Comparison of ENCODE assay signal across 16 mouse cellular contexts in genomic region chr3:135602731-135603130, GRCm38 (mm10).
A peak's percentile ranks its signal among the peaks of the same experiment; 100 is the strongest.
DNase-seq lines count a peak whose midpoint lies in the region; ATAC-seq and TF ChIP-seq lines count a peak whose summit lies in the region.
"Had no signal": no experiment of that assay in that cellular context is flagged by ENCODE, and none has a peak within 500 bp of the region (broad histone marks: within the 10 kb centered on the region; RNA-seq: fewer than 3 reads in every experiment).

No protein-coding gene starts in this region.

- no peak overlapping the region for H3K4me2 ChIP-seq in heart, postnatal 0 days (ENCODE audit: low read depth, low read length)
- H3K4me2 ChIP-seq in liver, embryonic 16.5 days (ENCODE audit: low read depth, low read length) = no peak overlapping the region
- no peak overlapping the region for H3K4me2 ChIP-seq in hindbrain, embryonic 11.5 days (replicated peaks; ENCODE audit: low read depth, low read length)
- H3K4me2 ChIP-seq: limb, embryonic 13.5 days; lung, embryonic 15.5 days had no signal

- peak; percentile 17; the same call in 1 of the 2 replicates for ATAC-seq in heart, postnatal 0 days (ENCODE audit: insufficient read depth, low read depth)
- peak; percentile 40 for ATAC-seq in CD4-positive, CD25-positive, alpha-beta regulatory T cell, adult 4 months
- ATAC-seq in liver, embryonic 16.5 days (ENCODE audit: low read depth) = no peak
- ATAC-seq in hindbrain, embryonic 11.5 days (ENCODE audit: low FRiP score) = no peak
- ATAC-seq: forebrain, embryonic 14.5 days had no signal

- H3K4me1 ChIP-seq in heart, postnatal 0 days (ENCODE audit: control insufficient read depth, insufficient read depth) = peaks cover 32% of the 10 kb centered on the region
- H3K4me1 ChIP-seq in liver, embryonic 16.5 days (ENCODE audit: control insufficient read depth, low read depth, low read length) = peaks cover 12% of the 10 kb centered on the region
- no peaks in the 10 kb centered on the region for H3K4me1 ChIP-seq in kidney, adult 2 months (ENCODE audit: control insufficient read depth, insufficient read depth, low read length)
- H3K4me1 ChIP-seq in hindbrain, embryonic 11.5 days (replicated peaks; ENCODE audit: control insufficient read depth, insufficient read depth, low read length) = no peaks in the 10 kb centered on the region

- DNase-seq in heart, postnatal 0 days (ENCODE audit: low spot score) = peak; percentile 34
- DNase-seq in heart, postnatal 25 days (ENCODE audit: low spot score) = no peak
- DNase-seq in CD4-positive helper T cell, adult 2 months (ENCODE audit: low read depth, low spot score) = peak; percentile 64
- DNase-seq in kidney, adult 2 months = no peak
- DNase-seq in hindbrain, embryonic 11.5 days (ENCODE audit: low spot score) = no peak
- DNase-seq in right cerebral cortex, postnatal 25 days = no peak
- DNase-seq: adrenal gland, adult 8-10 months; cerebellum, adult 2 months; embryo, embryonic 11 days; right cerebral cortex, postnatal 4 days had no signal

- TF ChIP-seq EP300 in heart, postnatal 0 days (IDR thresholded peaks at IDR 0.05; ENCODE audit: low read depth) = no peak

- TF ChIP-seq CTCF in heart, postnatal 0 days (IDR thresholded peaks at IDR 0.05; ENCODE audit: low read depth) = no peak
- no peak for TF ChIP-seq CTCF in kidney, adult 2 months (conservative IDR thresholded peaks at IDR 0.05; ENCODE audit: insufficient read depth, insufficient read length, low read depth, low read length)

- H3K27ac ChIP-seq in heart, postnatal 0 days (ENCODE audit: low read depth) = peak overlapping the region; percentile 73
- H3K27ac ChIP-seq in liver, embryonic 16.5 days (ENCODE audit: low read length) = peak overlapping the region; percentile 26; the same call in 1 of the 2 replicates
- H3K27ac ChIP-seq in kidney, adult 2 months (ENCODE audit: insufficient read depth, low read depth, low read length) = no peak overlapping the region
- no peak overlapping the region for H3K27ac ChIP-seq in hindbrain, embryonic 11.5 days (ENCODE audit: low read depth, low read length)
- H3K27ac ChIP-seq: layer of hippocampus, adult 2 months; limb, embryonic 13.5 days; lung, embryonic 15.5 days had no signal

- H3K9ac ChIP-seq in heart, postnatal 0 days (replicated peaks; ENCODE audit: low read depth, low read length) = no peak overlapping the region; the same call in 1 of the 2 replicates
- no peak overlapping the region for H3K9ac ChIP-seq in liver, embryonic 16.5 days (ENCODE audit: low read depth, low read length)
- H3K9ac ChIP-seq in hindbrain, embryonic 11.5 days (ENCODE audit: low read depth, low read length) = no peak overlapping the region
- H3K9ac ChIP-seq: limb, embryonic 13.5 days; lung, embryonic 15.5 days had no signal

- intact Hi-C loops in heart, postnatal 25 days (cut with DNase I) = no loop called here

- H3K27me3 ChIP-seq in heart, postnatal 0 days (ENCODE audit: control insufficient read depth, insufficient read depth, low read length) = no peaks in the 10 kb centered on the region
- no peaks in the 10 kb centered on the region for H3K27me3 ChIP-seq in liver, embryonic 16.5 days (ENCODE audit: control insufficient read depth, insufficient read depth, low read depth, low read length)
- no peaks in the 10 kb centered on the region for H3K27me3 ChIP-seq in kidney, adult 2 months (replicated peaks; ENCODE audit: control insufficient read depth, insufficient read depth, low read length)
- no peaks in the 10 kb centered on the region for H3K27me3 ChIP-seq in hindbrain, embryonic 11.5 days (ENCODE audit: control insufficient read depth, insufficient read depth, low read length)
- H3K27me3 ChIP-seq: limb, embryonic 13.5 days; lung, embryonic 15.5 days had no signal

- WGBS in heart, postnatal 0 days = 42% methylated on average over 10 of the region's 10 CpGs
- WGBS in liver, embryonic 16.5 days (ENCODE audit: insufficient replicate concordance) = 43% methylated on average over 10 of the region's 10 CpGs
- WGBS in kidney, adult 2 months = 87% methylated on average over 10 of the region's 10 CpGs
- 83% methylated on average over 10 of the region's 10 CpGs for WGBS in hindbrain, embryonic 11.5 days

- H3K36me3 ChIP-seq in heart, postnatal 0 days (replicated peaks; ENCODE audit: control insufficient read depth, insufficient read depth, low read length) = peaks cover 65% of the 10 kb centered on the region
- H3K36me3 ChIP-seq in liver, embryonic 16.5 days (ENCODE audit: control insufficient read depth, insufficient read depth) = peaks cover 5% of the 10 kb centered on the region; the same call in 1 of the 2 replicates
- peaks cover 3% of the 10 kb centered on the region for H3K36me3 ChIP-seq in kidney, adult 2 months (ENCODE audit: control insufficient read depth, insufficient read depth, low read length)
- H3K36me3 ChIP-seq in hindbrain, embryonic 11.5 days (ENCODE audit: control insufficient read depth, insufficient read depth, low read length) = no peaks in the 10 kb centered on the region

- TF ChIP-seq POLR2A in kidney, adult 2 months (IDR thresholded peaks at IDR 0.05; ENCODE audit: low read depth, low read length) = no peak

- no peaks in the 10 kb centered on the region for H3K9me3 ChIP-seq in heart, postnatal 0 days (replicated peaks; ENCODE audit: control insufficient read depth, low read length)
- no peaks in the 10 kb centered on the region for H3K9me3 ChIP-seq in liver, embryonic 16.5 days (replicated peaks; ENCODE audit: control insufficient read depth, low read length)
- no peaks in the 10 kb centered on the region for H3K9me3 ChIP-seq in hindbrain, embryonic 11.5 days (ENCODE audit: control insufficient read depth, low read length)
- H3K9me3 ChIP-seq: limb, embryonic 13.5 days; lung, embryonic 15.5 days had no signal

- H3K4me3 ChIP-seq in heart, postnatal 0 days (ENCODE audit: low read depth, low read length) = no peak overlapping the region
- no peak overlapping the region for H3K4me3 ChIP-seq in liver, embryonic 16.5 days (ENCODE audit: low read depth, low read length)
- no peak overlapping the region for H3K4me3 ChIP-seq in kidney, adult 2 months (ENCODE audit: insufficient read depth, low read depth, low read length)
- no peak overlapping the region for H3K4me3 ChIP-seq in hindbrain, embryonic 11.5 days (ENCODE audit: low read depth, low read length)
- H3K4me3 ChIP-seq: layer of hippocampus, adult 2 months; limb, embryonic 13.5 days; lung, embryonic 15.5 days had no signal

Comparison
In these comparisons a context has a peak if more than half of its experiments do, and no peak if none do; other contexts are left out.
1. DNase-seq: peak in heart, postnatal 0 days (single experiment) and CD4-positive helper T cell, adult 2 months (single experiment); none in heart, postnatal 25 days (single experiment), kidney, adult 2 months (single experiment), hindbrain, embryonic 11.5 days (single experiment) and right cerebral cortex, postnatal 25 days (single experiment).
2. ATAC-seq: peak in heart, postnatal 0 days (single experiment) and CD4-positive, CD25-positive, alpha-beta regulatory T cell, adult 4 months (single experiment); none in liver, embryonic 16.5 days (single experiment) and hindbrain, embryonic 11.5 days (single experiment).
3. H3K27ac ChIP-seq: peak in heart, postnatal 0 days (single experiment) and liver, embryonic 16.5 days (single experiment); none in kidney, adult 2 months (single experiment) and hindbrain, embryonic 11.5 days (single experiment).